Mouse (Mus musculus) lung, embryonic 16.5 days (tissue): Measurements from ENCODE around the gene BC061237. TPM values are rescaled to one million over a fixed set of nuclear protein-coding genes. Genes with fewer than 3 reads are reported as not detected.
"Not testable (repeated sequence)": the region's sequence is repeated elsewhere in the genome, so short reads cannot be mapped to it uniquely, and the experiment has no call there.

ENCODE experiments used
- ATAC-seq: fragments of 200-750 bp; cut with Nextera tagmentation; 2 replicates; pipeline ENCODE4 v1.8.0; 2017; ENCODE audit warnings: low read depth, mild to moderate bottlenecking, moderate library complexity
- H3K27ac ChIP-seq: fragments of 300-500 bp; sonication (generic); 2 replicates; pipeline ENCODE4 v1.5.1; 2014; ENCODE audit warnings: mild to moderate bottlenecking, control low read depth, low read length
- H3K27me3 ChIP-seq: fragments of 300-500 bp; sonication (generic); 2 replicates; pipeline ENCODE4 v1.6.1; 2014; ENCODE audit warnings: low read depth, low read length, mixed read lengths; ENCODE audit not compliant: control insufficient read depth, insufficient read depth
- H3K36me3 ChIP-seq: fragments of 300-500 bp; sonication (generic); 2 replicates; pipeline ENCODE4 v1.6.1; 2014; ENCODE audit warnings: low read length; ENCODE audit not compliant: control insufficient read depth, insufficient read depth
- H3K4me1 ChIP-seq: fragments of 300-500 bp; sonication (generic); replicated peaks from 2 replicates; pipeline ENCODE4 v1.6.1; 2014; ENCODE audit warnings: low read length, mixed read lengths; ENCODE audit not compliant: control insufficient read depth, insufficient read depth
- H3K4me2 ChIP-seq: fragments of 300-500 bp; sonication (generic); 2 replicates; pipeline ENCODE4 v1.6.1; 2014; ENCODE audit warnings: low read depth, low read length, control low read depth
- H3K4me3 ChIP-seq: fragments of 300-500 bp; sonication (generic); 2 replicates; pipeline ENCODE4 v1.5.1; 2014; ENCODE audit warnings: mild to moderate bottlenecking, low read length, control low read depth
- H3K9ac ChIP-seq: fragments of 300-500 bp; sonication (generic); 2 replicates; pipeline ENCODE4 v1.6.1; 2014; ENCODE audit warnings: low read length, control low read depth
- H3K9me3 ChIP-seq: fragments of 300-500 bp; sonication (generic); 2 replicates; pipeline ENCODE4 v1.6.1; 2016; ENCODE audit warnings: low read length; ENCODE audit not compliant: control insufficient read depth
- WGBS: fragments of 180-500 bp; shearing (Covaris S2); extraction: QIAGEN DNeasy Blood & Tissue Kit; methylation state at CpG from one replicate; pipeline ENCODE4 v1.1.7; 2014; 5-methylcytosine and 5-hydroxymethylcytosine counted together
- polyA plus RNA-seq: library from polyadenylated mRNA; unstranded; fragments of >200 nt; fragmentation: Nextera tagmentation; extraction: Ambion mirVana; gene quantifications from 2 replicates; pipeline ENCODE4 v1.2.1, GENCODE M21; 2015

Gene BC061237
- polyA plus RNA-seq, result not detected in 2 replicates

DNA sequence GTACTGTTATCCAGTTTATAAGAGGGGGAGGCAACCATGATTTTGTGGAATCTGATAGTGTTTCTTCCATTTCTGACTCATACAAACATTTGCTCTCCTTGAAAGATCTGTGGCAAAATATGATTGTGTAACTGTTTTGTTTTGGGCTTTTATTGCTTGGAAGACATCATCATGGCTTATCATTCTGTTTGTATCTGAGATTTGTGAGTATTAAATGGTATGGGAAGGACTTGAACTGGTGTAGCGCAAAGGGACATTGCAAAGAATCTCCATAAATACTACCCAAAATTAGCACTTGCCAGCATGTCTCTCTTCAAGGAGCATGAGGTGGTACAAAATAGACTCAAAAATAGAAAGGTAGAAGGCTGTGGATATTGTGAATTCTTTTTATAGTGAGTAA lies at the start of gene BC061237:
Gene BC061237 (plus strand): TSS at position 301 of the 400 bp plus-strand sequence.
- H3K9ac ChIP-seq, H3K27me3 ChIP-seq, H3K4me1 ChIP-seq, H3K4me3 ChIP-seq, H3K4me2 ChIP-seq, H3K36me3 ChIP-seq, H3K9me3 ChIP-seq, H3K27ac ChIP-seq, ATAC-seq: not testable (repeated sequence)
- WGBS, result no CpG with 5 or more reads among the region's 1 CpGs

DNA sequence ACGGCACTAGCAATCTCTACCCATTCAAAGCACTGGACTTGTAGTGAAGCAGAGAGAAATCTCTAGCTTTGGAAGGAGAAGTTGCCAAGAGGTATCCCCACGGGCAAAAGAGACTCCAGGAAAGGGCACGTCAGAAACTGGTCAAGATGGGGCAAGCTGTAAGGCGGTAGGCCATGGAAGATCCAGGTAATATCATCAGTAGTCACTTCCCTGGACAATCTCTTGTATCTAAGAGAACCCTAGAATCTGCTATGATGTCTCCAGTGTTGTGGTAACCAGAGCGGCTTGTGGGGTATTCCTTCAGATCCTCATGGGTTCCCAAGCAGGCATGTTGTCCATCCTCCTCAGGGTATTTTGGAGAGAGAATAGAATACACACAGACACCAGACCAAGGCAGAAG lies 25.7 kb downstream of the BC061237 start, which contains the start of gene Gm17093:
Gene Gm17093 (plus strand): TSS at position 301 of the 400 bp plus-strand sequence.
- not testable (repeated sequence) for H3K9me3 ChIP-seq, H3K4me2 ChIP-seq
- 83% methylated on average over 5 of the region's 5 CpGs for WGBS

DNA sequence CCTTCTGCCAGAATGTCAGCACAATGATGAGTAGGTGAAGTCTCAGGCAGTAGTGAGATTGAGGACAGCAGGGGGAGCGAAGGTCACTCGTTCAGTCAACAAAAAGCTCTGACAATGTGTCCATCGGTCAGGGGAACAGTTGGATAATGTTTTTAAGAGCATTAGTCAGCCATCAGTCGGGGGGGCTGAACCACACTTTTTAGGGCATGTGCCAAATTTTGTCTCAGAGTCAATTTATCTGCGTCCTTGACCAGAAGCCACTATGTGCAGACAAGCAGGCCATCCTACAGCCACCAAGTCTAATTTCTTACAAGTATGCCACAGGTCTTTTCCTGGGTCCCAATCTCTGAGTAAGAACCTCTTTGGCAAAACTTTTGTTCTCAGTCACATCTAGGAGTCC lies 55.7 kb downstream of the BC061237 start:
- not testable (repeated sequence) for H3K9me3 ChIP-seq, H3K4me3 ChIP-seq, H3K4me2 ChIP-seq, H3K4me1 ChIP-seq, H3K27me3 ChIP-seq, H3K9ac ChIP-seq, ATAC-seq, H3K27ac ChIP-seq, H3K36me3 ChIP-seq
- WGBS, result 56% methylated on average over 3 of the region's 5 CpGs

More for the DNA sequence above, 25.7 kb downstream of the BC061237 start, which contains the start of gene Gm17093:
- not testable (repeated sequence) for ATAC-seq, H3K4me3 ChIP-seq, H3K27ac ChIP-seq, H3K36me3 ChIP-seq, H3K4me1 ChIP-seq, H3K27me3 ChIP-seq, H3K9ac ChIP-seq

Other genes starting within 250 kb of the BC061237 start
- not detected in 2 replicates for gene Gm8220, start 206.9 kb upstream of the BC061237 start, polyA plus RNA-seq
- gene Gm5930, start 153.9 kb upstream of the BC061237 start, polyA plus RNA-seq, result not detected in 2 replicates
- not detected in 2 replicates for gene Gm8229, start 127.1 kb upstream of the BC061237 start, polyA plus RNA-seq
- not detected in 2 replicates for gene Gm3371, start 81.8 kb upstream of the BC061237 start, polyA plus RNA-seq
- gene Gm8232, start 58.8 kb upstream of the BC061237 start, polyA plus RNA-seq, result not detected in 2 replicates
- not detected in 2 replicates for gene Gm17093, start 25.8 kb downstream of the BC061237 start, polyA plus RNA-seq
- gene Gm8247, start 90.7 kb downstream of the BC061237 start, polyA plus RNA-seq, result not detected in 2 replicates
- not detected in 2 replicates for gene Gm5624, start 135.5 kb downstream of the BC061237 start, polyA plus RNA-seq
- not detected in 2 replicates for gene Gm8257, start 214.0 kb downstream of the BC061237 start, polyA plus RNA-seq